Mouse (Mus musculus) stomach, postnatal 0 days (tissue): ENCODE measurements around the gene Iqcf5. TPM values are rescaled to one million over a fixed set of nuclear protein-coding genes. Genes with fewer than 3 reads are reported as not detected.

Source experiments
- ATAC-seq: fragments of 200-750 bp; cut with Nextera tagmentation; 2 replicates; pipeline ENCODE4 v1.8.0; 2017; ENCODE audit not compliant: low FRiP score, low TSS enrichment
- DNase-seq: peaks from one replicate; pipeline ENCODE4 v3.0.0-alpha.2; 2016; ENCODE audit warnings: low spot score
- H3K27ac ChIP-seq: fragments of 300-500 bp; sonication (generic); replicated peaks from 2 replicates; pipeline ENCODE4 v1.5.1; 2014; ENCODE audit warnings: mild to moderate bottlenecking, control low read depth
- H3K27me3 ChIP-seq: fragments of 300-500 bp; sonication (generic); 2 replicates; pipeline ENCODE4 v1.6.1; 2014; ENCODE audit warnings: low read length; ENCODE audit not compliant: control insufficient read depth, insufficient read depth
- H3K36me3 ChIP-seq: fragments of 300-500 bp; sonication (generic); 2 replicates; pipeline ENCODE4 v1.6.1; 2014; ENCODE audit warnings: low read length, mixed read lengths; ENCODE audit not compliant: control insufficient read depth, insufficient read depth
- H3K4me1 ChIP-seq: fragments of 300-500 bp; sonication (generic); replicated peaks from 2 replicates; pipeline ENCODE4 v1.6.1; 2014; ENCODE audit warnings: antibody characterized with exemption; ENCODE audit not compliant: control insufficient read depth, insufficient read depth
- H3K4me2 ChIP-seq: fragments of 300-500 bp; sonication (generic); replicated peaks from 2 replicates; pipeline ENCODE4 v1.6.1; 2014; ENCODE audit warnings: low read depth, mild to moderate bottlenecking, control low read depth, moderate library complexity
- H3K4me3 ChIP-seq: fragments of 300-500 bp; sonication (generic); 2 replicates; pipeline ENCODE4 v1.5.1; 2014; ENCODE audit warnings: low read depth, low read length, control low read depth
- H3K9ac ChIP-seq: fragments of 300-500 bp; sonication (generic); 2 replicates; pipeline ENCODE4 v1.6.1; 2014; ENCODE audit warnings: mild to moderate bottlenecking, low read length, control low read depth, mixed read lengths
- H3K9me3 ChIP-seq: fragments of 300-500 bp; sonication (generic); 2 replicates; pipeline ENCODE4 v1.6.1; 2016; ENCODE audit warnings: low read length; ENCODE audit not compliant: control insufficient read depth
- CTCF ChIP-seq: IDR thresholded peaks from 2 replicates; pipeline ENCODE4 v1.5.1; 2016; ENCODE audit warnings: antibody characterized with exemption, low read depth, mild to moderate bottlenecking, moderate library complexity
- EP300 ChIP-seq: optimal IDR thresholded peaks from 2 replicates; pipeline ENCODE3; 2016; ENCODE audit warnings: antibody characterized with exemption
- WGBS: fragments of 180-500 bp; shearing (Covaris S2); extraction: QIAGEN DNeasy Blood & Tissue Kit; methylation state at CpG from one replicate; pipeline ENCODE4 v1.1.7; 2014; 5-methylcytosine and 5-hydroxymethylcytosine counted together
- polyA plus RNA-seq: library from polyadenylated mRNA; unstranded; fragments of >200 nt; fragmentation: Nextera tagmentation; extraction: Ambion mirVana; gene quantifications from 2 replicates; pipeline ENCODE4 v1.2.1, GENCODE M21; 2015

The Iqcf5 gene
- polyA plus RNA-seq, 1 experiment from 2014 or later = not detected

- Histone ChIP-seq H3K36me3 (no peaks in the 10 kb centered on the region), H3K4me1 (no peaks in the 10 kb centered on the region), H3K9ac (no peak overlapping the region), H3K4me2 (no peak overlapping the region), H3K27me3 (no peaks in the 10 kb centered on the region), H3K4me3 (no peak overlapping the region), H3K9me3 (no peaks in the 10 kb centered on the region), H3K27ac (no peak overlapping the region)
- no peak for TF ChIP-seq CTCF
- DNase-seq (no peak), ATAC-seq (no peak)
- 76% methylated on average over 8 of the region's 8 CpGs for WGBS
Measured at GRCm38 (mm10) chr9:106519909-106520308, 5.5 kb downstream of the Iqcf5 start.

GRCm38 (mm10) chr9:106531833-106532232 lies 17.5 kb downstream of the Iqcf5 start:
- no peak overlapping the region for H3K27ac ChIP-seq
- H3K4me1 ChIP-seq = no peaks in the 10 kb centered on the region
- no peak overlapping the region for H3K9ac ChIP-seq
- WGBS = 25% methylated on average over 3 of the region's 3 CpGs
- no peaks in the 10 kb centered on the region for H3K9me3 ChIP-seq
- DNase-seq = peak; percentile 19
- no peaks in the 10 kb centered on the region for H3K27me3 ChIP-seq
- H3K36me3 ChIP-seq = no peaks in the 10 kb centered on the region
- H3K4me3 ChIP-seq = no peak overlapping the region
- no peak for TF ChIP-seq EP300
- TF ChIP-seq CTCF = peak; percentile 86
- no peak for ATAC-seq
- H3K4me2 ChIP-seq = no peak overlapping the region

- H3K4me1 ChIP-seq = no peaks in the 10 kb centered on the region
Measured at GRCm38 (mm10) chr9:106534296-106534695, 19.9 kb downstream of the Iqcf5 start.

GRCm38 (mm10) chr9:106534975-106535374 lies 20.6 kb downstream of the Iqcf5 start:
- ATAC-seq (no peak), DNase-seq (no peak)
- no peaks in the 10 kb centered on the region for H3K36me3 ChIP-seq
- 88% methylated on average over 11 of the region's 11 CpGs for WGBS
- no peaks in the 10 kb centered on the region for H3K27me3 ChIP-seq
- H3K27ac ChIP-seq = no peak overlapping the region
- no peak overlapping the region for H3K4me2 ChIP-seq
- TF ChIP-seq CTCF = no peak
- no peak for TF ChIP-seq EP300
- H3K9ac ChIP-seq = no peak overlapping the region
- H3K9me3 ChIP-seq = no peaks in the 10 kb centered on the region
- H3K4me3 ChIP-seq = no peak overlapping the region
- H3K4me1 ChIP-seq = no peaks in the 10 kb centered on the region

More at GRCm38 (mm10) chr9:106534296-106534695, 19.9 kb downstream of the Iqcf5 start:
- Histone ChIP-seq H3K4me3 (no peak overlapping the region), H3K27ac (no peak overlapping the region), H3K4me2 (no peak overlapping the region), H3K36me3 (no peaks in the 10 kb centered on the region), H3K9ac (no peak overlapping the region), H3K27me3 (no peaks in the 10 kb centered on the region), H3K9me3 (no peaks in the 10 kb centered on the region)
- ATAC-seq (no peak), DNase-seq (no peak)
- 85% methylated on average over 7 of the region's 7 CpGs for WGBS
- TF ChIP-seq CTCF = no peak
- no peak for TF ChIP-seq EP300

GRCm38 (mm10) chr9:106561531-106561930 lies 47.2 kb downstream of the Iqcf5 start, which contains the start of gene Iqcf3:
Iqcf3 (minus strand) TSS chr9:106561631.
- H3K9ac ChIP-seq = no peak within 1 kb of the TSS
- H3K27me3 ChIP-seq = no peaks in the 10 kb centered on the region
- H3K4me1 ChIP-seq = no peaks in the 10 kb centered on the region
- ATAC-seq (0 out of 2 replicates have a peak, but pooled peaks have one; percentile 18), DNase-seq (no peak)
- no peak within 1 kb of the TSS for H3K4me2 ChIP-seq
- 84% methylated on average over 5 of the region's 5 CpGs for WGBS
- H3K4me3 ChIP-seq = no peak within 1 kb of the TSS
- no peaks in the 10 kb centered on the region for H3K9me3 ChIP-seq
- TF ChIP-seq EP300 (no peak), CTCF (no peak)
- H3K36me3 ChIP-seq = no peaks in the 10 kb centered on the region
- H3K27ac ChIP-seq = no peak within 1 kb of the TSS

- Histone ChIP-seq H3K9me3 (no peaks in the 10 kb centered on the region), H3K4me3 (no peak overlapping the region), H3K27me3 (no peaks in the 10 kb centered on the region), H3K36me3 (no peaks in the 10 kb centered on the region), H3K4me2 (no peak overlapping the region), H3K9ac (no peak overlapping the region), H3K4me1 (no peaks in the 10 kb centered on the region), H3K27ac (no peak overlapping the region)
- 85% methylated on average over 11 of the region's 11 CpGs for WGBS
- ATAC-seq (no peak), DNase-seq (no peak)
- TF ChIP-seq EP300 (no peak), CTCF (no peak)
Measured at GRCm38 (mm10) chr9:106562291-106562690, 47.9 kb downstream of the Iqcf5 start.
